Mouse (Mus musculus) left cerebral cortex, adult 18-20 months (tissue): ENCODE data around the gene Gfra1. TPM values are rescaled to one million over a fixed set of nuclear protein-coding genes. Genes with fewer than 3 reads are reported as not detected.

Experiments used
- DNase-seq, 2 experiments: peaks; one replicate each; pipeline ENCODE4 v3.0.0; 2021 to 2022; ENCODE audit warnings: low spot score in 2 of 2, mixed read lengths in 1 of 2
- total RNA-seq, 2 experiments: library from RNA; stranded (reverse); gene quantifications; 2 replicates each; pipeline ENCODE4 v1.2.3; 2021

The Gfra1 gene
- total RNA-seq, 2 experiments from 2014 or later: 30.8 to 36.6 TPM

DNA sequence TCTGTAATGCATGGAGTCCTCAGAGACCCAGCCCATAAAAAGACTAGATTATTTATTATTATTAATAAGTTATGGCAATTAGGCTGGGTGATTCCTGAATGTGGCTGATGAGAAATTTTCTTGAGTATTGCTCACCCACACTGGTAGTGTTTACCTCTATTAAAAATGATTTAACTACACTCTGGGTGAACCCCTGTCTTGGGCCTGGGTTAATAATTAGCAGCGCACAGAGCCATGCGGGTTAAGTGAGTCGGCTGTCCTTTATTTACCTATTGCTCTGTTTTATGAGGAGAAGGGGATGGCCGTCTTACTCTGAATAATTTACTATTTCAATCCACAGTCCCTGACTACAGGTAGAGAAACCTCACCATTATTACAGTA lies 59.1 kb downstream of the Gfra1 start:
- no peak for DNase-seq

DNA sequence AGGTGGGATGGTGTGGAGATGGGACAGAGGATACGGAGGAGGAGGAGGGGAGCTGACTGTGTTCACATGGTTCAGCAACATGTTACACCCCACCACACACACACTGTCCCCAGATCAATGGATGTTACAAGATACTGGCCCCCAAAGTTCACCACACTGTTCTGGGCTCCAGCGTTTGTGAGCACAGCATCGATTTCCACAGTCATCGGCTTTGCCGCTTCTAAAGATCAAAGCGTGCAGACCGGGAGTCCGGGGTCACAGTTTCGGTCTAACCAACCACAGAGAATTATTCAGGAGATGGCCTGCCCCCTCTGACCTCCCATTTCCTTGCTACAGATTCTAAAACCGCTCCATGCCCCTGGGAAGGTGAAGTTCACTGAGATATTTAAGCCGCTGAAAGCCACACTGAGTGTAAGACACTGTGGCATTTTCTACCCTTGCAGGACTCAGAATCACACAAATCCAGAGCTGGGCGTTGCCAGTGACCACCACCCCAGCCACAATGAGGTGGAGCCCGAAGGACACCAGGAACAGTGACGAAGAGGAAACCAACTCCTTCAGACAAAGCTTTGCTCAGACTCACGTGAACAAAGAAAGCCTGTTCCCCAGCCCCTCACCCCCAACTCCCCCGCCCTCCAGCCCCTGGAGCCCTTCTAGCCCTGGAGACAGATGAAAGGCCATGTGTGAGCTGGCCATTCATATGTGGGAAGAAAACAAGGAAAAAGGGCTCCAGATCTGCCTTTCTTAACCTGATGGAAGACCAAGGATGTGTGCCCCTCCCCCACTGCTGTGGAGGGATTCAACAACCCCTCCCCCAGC lies 59.7 kb downstream of the Gfra1 start:
- DNase-seq: no peak

DNA sequence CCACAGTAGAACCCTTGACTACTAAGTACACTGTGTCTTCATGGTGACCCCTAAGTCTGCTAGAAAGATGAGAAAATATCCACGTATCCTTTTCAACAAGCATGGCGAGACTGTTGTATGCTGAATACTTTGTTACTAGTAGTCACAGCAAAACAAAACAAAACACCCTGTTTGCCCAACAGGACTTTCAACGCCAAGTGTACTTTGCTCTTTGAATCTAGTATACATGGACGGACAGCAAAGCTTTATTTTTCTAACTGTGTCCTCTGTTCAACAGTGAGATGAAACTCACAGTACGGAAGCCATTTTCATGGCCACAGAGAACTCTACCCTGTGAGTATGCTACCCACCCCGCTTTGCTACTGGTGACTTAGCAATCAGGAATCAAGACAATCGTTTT lies 62.6 kb downstream of the Gfra1 start:
- no peak for DNase-seq

DNA sequence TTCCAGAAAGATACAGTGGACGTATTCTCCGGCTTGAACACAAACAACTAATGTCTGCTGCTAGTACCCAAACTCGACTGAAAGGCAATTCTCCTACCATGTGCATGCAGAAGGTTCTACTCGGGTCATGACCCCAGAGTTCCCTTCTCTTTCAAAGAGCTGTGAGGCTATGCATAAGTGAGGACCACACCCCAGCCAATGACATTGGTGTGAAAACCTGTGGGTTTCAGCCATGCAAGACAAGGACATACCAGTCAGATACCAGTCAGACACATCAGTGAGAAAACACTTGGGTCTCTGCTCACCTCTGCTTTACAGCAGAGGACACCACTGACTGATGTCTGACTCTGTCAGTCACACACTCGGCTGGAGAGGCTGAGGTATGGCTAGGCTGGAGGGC lies 63.9 kb downstream of the Gfra1 start:
- no peak for DNase-seq

DNA sequence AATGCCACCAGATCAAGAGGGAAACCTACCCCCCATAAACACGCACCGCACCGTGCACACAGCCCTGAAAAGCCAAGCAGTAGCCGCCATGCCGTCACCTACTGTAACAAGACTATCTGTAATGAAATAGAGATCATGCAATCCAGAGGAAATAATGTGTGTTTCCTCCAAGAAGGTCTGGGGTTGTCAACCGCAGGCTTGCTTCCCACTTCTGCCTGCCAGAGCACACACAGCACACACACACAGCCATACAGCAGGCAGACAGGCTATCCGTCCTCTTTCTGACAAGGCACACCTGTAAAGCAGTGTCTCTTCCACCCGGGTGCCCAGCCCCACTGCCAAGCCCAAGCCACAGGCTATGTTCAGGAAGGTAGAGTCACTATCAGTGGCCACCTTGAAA lies 66.2 kb downstream of the Gfra1 start:
- DNase-seq: no peak

DNA sequence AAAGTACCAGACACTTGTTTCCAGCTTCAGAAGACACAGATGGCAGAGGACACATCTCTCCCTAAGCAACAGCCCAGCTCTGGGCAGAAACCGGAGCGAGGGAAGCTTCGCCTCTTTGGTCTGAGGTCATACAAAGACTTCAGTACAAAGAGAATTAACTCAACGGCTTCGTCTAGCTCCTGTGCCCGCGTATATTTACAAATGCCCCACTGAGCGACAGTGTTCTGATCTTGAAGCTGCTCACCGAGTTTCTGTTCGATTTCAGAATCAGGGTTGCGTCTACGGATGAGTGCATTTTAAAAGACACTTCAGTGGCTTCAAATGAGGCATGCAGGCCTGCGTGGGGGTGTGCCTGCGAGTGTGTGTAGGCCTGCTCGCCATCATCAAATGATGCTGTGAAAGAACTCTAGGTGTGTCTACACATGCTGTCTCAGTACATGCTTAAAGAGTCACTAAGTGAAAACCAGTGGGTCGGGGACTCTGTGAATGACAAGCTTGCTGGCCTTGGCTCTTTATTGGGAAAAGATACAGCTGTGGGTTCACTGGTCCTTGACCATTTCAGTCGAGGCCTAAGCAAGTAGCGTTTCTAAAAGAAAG lies 66.8 kb downstream of the Gfra1 start:
- no peak for DNase-seq

DNA sequence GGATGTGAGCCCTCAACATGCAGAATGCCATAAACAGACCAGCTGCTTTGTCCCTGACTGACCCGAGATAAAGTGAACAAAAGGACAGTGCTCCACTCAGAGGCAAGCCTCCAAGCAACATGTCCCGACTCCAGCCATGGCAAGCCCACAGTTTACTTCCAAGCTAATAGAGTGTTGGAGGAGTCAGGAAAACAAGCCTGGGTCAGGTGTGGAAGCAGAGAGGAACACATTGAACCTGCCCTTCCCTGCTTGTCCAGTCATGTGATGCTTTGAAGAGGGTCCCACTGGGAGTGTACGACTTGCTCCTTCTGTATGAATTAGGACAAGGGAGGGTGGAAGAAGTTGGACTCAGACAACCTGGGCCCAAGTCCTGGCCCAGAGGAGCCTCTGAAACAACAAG lies 72.4 kb downstream of the Gfra1 start:
- no peak for DNase-seq

DNA sequence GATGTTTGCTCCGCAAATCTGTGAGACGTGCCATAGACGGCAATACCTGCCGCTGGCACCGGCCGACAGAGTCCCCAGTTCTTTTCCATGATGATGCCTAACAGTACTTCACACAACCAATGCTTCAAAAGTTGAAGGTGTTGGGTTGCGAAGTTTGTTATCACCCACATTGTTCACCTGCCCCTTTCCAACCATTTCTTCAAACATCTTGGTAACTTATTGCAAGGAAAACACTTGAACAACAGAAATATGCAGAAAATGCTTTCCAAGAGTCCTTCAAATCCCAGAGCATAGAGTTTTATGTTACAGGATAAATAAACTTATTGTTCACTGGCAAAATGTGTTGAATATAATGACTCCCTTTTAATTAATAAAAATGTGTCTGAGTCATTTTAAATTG lies 73.2 kb downstream of the Gfra1 start:
- DNase-seq: no peak

DNA sequence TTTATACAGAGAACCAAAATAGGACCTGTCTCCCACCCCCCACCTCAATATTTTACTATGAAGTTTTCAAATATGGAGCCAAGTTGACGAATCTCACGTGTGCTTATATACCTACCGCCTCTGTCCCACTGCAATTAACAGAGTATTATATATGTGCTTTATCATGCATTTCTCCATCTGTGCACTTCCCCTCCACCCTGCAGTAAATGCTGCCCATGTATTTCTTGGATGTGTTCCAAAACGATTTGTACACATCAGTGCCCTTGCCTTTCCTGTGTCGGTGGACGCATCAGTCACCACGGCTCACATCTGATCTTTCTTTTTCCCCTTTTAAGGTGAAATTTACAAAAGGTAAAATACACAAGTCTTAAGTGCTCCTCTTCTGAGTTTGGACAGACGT lies 77.7 kb downstream of the Gfra1 start:
- no peak for DNase-seq

DNA sequence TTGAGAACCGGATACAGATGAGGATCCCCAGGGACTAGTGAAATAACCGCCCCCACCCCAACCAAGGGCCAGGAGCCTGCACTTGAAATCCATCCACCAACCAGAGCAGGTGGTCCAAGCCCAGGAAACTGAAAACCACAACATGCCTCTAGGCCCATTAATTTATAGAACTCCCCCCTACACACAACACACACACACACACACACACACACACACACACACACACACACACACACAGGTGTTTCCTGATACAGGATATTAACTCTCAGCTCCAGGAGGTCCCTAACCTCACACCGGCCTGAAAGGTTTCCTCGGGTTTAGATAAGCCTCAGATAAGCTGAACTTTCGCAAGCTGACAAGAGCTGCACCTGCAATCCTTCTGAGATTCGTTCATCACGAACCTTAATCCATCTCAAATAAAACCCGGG lies 79.0 kb downstream of the Gfra1 start:
- no peak for DNase-seq

DNA sequence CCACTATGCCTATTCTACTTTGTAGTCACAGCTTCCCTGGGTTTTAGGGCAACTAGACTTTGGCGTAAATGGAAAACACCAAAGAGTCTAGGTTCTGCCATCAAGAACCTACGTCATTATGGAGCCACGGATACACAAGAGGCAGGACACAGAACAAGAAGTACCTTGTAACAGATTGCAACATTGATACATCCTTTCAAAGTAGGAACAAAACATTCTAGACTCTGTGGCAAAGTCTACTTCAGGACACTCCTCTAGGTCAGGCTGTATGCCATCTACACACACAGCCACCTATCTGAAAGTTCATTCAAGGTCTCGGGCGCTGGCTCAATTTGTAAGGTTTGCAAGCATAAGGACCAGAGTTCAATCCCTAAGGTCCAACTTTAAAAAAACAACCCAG lies 81.1 kb downstream of the Gfra1 start:
- no peak for DNase-seq

DNA sequence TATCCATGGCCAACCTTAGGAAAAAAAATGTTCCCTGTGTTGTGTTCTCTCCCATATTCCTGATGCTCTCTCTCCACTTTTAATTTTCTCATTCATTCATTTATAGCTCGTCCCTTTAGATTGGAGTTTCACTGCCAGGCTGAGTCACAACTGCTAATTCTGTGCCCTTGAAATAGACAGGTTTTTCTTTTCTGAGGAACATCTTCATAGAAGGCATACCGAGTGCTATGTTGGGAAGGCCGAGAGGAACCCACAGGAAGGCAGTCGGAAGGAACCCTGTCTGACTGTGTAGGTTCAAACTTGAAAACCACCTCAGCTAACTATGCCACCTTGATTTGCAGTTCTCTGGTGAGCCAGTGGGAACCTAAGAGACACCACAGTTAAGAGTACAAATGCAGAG lies 81.6 kb downstream of the Gfra1 start:
- DNase-seq: peak in 1 of 2 experiments; percentile 10

DNA sequence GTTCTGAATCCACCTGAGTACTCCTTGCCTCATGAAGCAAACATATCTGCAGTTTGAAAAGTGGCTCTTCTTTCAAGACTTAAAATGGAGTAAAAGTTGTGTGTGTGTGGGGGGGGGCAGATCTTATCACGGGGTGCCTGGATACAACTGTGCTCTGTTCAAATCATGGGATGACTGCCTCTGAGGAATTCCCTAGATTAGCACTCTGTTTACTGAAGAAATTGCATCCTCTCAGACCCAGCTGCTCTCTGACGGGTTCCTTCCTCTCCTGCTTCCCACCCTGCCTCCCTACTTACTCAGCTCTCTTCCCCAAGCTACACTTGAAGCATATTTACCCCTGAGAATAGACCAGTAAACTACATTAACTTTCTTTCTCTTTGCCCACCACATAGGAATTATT lies 87.2 kb downstream of the Gfra1 start:
- DNase-seq: no peak

DNA sequence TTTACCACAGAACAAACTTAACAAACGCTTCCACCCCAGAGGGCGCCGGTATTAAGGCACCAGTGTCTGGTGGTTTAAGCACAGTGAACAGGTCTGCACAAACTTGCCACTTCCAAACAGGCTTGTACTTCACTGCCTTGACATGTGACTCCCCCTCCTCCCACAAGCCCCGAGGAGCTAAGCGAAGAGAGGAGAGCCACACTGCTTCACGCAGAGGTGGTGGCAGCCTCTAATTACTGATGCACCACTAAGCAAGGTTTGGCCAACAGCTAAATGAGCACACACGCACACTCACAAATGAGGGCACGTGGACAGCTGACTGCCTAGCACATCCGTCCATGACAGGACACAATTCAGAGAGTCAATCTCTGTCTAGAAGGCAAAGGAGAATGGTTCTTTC lies 91.0 kb downstream of the Gfra1 start:
- no peak for DNase-seq

DNA sequence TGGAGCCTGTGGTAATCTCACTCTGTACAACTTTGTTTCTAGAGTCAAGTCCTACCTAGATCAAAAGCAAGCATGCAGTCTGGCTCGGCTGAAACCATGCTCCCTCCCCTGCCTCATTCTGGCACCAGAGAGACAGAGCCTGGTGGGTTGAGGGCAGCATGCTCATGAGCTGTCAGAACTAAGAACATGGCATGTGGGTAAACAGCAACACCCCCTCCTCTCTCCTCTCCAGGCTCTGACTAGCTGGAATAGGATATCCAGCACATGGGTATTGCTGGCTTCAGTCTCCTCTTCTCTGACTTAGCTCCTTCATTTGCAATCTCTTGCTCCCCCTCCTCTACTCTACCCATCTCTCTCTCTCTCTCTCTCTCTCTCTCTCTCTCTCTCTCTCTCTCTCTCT lies 94.7 kb downstream of the Gfra1 start:
- no peak for DNase-seq

DNA sequence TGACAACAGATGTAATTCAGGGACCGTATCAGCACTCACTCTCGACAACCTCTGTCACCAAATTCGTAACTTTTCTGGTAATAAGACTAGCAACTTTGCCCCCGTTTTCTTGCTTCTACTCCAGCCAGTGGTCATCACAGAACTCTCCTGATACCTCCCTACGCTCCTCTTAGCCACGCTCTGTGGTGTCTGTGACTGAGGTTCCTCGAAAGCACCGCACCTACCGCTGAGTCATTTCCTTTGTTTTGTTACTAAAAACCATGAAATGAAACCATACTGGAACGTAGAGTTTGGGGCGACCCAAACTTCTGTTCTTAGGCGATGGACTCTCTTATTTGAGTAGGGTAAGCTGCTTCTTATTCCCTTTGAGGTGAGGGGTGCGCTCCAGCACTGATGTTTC lies 97.6 kb downstream of the Gfra1 start:
- no peak for DNase-seq

DNA sequence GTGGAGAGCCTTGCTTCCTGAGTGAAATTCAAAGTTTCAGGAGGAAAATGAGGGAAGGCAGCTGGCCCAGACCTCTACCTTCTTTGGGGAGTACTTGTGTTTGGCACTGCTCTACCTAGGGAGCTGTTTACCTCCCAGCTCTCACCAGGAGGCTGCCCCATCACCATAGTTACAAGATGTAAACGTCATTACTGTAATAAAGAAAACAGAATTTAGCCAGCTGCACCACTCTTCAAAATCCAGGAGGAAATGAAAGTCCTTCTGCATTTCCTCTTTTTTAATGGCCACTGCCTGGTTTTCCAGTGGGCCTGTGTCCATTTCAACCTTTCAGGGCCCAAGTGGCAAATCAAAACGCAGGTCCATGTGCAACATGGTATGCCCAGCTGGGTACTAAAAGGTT lies 101.8 kb downstream of the Gfra1 start:
- no peak for DNase-seq

DNA sequence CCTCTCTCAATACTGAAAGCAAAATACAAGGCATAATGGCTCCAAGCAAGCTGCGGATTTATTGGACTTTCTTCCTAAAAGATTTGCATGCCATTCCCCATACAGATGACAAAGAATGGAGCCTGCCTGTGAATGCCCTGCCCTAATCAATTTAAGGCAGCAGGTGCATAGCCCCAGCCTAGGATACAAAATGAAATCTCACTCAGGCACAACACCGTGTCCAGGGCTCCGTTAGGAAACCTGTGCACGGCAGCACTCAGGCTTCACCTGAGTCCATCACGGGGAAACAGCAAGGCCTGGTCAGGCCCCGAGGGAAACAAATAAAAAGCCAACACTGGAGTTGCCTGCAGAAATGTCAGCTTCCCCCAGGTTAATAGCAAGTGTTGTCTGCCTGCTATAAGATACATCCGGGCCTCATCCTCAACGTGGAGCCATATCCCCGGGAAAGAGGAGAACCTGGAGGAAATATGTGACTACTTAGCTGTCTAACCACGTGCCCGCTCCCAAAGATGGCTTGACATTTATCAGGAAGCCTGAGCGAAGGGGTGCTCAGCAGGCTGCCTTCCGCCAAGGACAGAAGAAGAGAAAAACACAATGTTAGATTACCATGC lies 102.3 kb downstream of the Gfra1 start:
- no peak for DNase-seq

DNA sequence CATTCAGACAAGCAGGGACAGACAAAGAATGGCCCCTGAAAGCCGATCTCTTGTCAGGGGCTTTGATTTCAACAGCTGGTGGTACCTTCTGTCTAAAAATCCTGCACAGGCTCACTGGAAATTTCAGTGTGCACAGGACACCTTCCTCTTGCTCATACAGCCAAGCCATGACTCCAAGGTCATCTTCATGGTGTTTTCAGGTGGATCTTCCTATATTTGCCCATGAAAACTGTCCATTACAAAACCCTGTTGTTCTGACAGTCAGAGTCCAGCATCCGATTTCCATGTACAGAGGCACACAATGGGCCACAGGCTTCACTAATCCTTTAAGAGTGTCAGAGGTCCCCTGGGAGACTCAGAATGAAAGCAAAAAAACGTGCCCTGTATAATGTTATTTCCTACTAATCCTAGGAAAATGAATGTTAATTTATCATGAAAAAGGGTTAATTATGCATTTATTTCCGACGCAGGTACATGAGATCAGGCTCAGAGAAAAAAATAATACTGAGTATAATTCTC lies 105.8 kb downstream of the Gfra1 start:
- DNase-seq: no peak

DNA sequence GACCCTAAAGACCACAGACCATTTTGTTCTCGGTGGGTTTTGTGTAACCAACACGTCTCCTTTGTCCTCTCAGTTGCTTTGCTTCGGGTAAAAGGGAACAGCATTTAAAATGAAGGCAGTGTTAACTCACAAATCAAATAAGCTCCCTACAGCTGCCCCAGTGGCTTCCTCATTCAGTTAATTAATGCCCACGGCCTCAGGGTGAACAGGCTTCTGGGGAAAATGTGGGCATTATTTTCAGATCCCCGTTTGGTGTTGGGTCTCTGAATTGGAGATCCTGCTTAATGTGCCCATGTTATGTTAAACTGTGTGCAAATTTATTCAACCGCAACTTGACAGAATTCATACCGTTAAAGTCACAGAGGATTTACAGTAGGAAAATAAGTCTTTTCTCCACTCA lies 110.6 kb downstream of the Gfra1 start:
- no peak for DNase-seq

DNA sequence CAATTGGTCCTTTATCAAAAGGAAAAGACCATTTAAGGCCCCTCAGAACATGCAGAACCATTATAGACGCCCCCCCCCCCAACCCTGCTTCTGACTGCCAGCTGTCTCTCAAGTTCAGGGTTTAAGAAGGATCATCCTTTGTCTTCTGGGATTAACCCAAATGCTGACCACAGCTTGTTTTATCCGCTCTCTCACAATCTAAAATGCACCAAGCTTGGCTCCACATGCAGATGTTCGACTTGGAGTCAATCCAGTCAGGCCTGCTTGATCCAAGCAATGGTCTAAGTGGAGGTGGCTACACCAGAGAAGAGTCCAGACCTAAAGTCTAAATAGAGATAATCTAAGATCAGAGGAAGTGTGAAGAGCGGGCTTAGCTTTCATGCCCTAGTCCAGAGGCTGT lies 114.4 kb downstream of the Gfra1 start:
- no peak for DNase-seq

DNA sequence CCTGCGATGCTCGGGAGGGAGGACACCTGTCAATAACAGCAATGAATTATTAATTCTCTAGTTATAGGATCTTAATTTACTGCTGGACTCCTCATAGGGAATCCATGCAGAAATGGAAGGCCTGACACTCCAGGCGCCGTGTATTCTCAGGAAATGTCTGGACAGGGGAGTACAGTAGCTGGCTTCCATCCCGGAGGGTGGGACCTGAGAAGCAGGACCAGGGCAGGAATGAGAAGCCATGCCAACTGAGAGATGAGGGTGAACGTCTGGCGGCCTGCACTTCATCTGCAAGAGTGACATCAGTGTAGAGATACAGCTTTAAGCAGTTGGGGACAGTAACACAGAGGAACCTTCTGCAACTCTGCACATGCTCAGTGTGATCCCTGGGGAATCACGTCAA lies 115.5 kb downstream of the Gfra1 start:
- no peak for DNase-seq

DNA sequence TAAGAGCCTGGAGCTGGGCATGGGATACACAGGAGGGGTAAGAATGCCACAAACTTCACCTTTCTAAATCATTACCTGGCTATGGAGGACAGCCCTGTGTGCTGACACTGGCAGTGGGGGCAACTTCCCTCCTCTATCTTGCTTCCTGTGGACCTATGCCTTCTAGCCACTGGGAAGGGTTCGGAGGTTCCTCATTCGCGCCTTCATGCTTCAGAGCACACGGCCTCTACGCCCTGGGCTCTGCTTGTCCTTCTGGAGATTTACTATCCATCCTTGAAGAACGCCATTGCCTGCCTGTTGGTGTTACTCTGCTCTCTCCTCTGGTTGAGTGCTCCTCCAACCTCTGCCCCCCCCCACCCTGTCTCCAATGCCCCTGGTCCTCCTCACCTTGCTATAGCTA lies 118.9 kb downstream of the Gfra1 start:
- no peak for DNase-seq
